Mouse (Mus musculus): Measurements from ENCODE around the gene Wdr89. TPM values are rescaled to one million over a fixed set of nuclear protein-coding genes. Genes with fewer than 3 reads are reported as not detected.

Gene Wdr89
- polyA plus RNA-seq, 1 experiment from 2014 or later, result 4.3 TPM

DNA sequence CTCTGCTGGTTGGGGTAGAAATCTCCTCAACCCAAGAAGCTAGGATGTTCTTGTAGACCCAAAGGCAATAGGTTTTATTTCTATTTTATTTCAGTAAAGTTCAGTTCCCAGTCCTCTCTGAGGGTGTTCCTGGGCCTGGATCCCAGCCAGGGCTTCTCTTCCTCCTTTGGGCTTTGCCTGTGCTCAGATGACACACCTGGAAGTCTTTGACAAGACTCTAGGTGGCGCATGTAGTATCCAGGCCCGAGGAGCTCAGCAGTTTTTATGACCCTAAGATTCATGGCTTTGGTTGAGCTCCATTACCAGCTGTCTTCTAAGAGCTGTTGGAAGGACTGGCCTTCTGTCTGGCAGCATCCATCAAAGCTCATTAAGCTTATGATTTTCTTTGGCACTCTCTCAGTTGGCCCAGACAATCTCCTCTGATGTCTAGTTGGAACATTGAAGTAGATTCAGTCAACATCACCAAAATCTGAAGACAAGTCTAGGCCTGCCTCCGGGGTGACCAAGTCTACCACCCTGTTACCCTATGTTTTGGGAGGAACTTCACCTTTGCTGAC lies 2.5 kb upstream of the Wdr89 start:
- 61% methylated on average over 3 of the region's 3 CpGs for WGBS
- H3K36me3 ChIP-seq (ENCODE audit: control insufficient read depth, insufficient read depth), result no peaks in the 10 kb centered on the region
- H3K4me2 ChIP-seq (replicated peaks; ENCODE audit: low read depth), result no peak overlapping the region
- no peaks in the 10 kb centered on the region for H3K27me3 ChIP-seq (replicated peaks; ENCODE audit: control insufficient read depth, insufficient read depth, low read length)
- H3K4me3 ChIP-seq (ENCODE audit: low read depth, low read length), result no peak overlapping the region
- no peak overlapping the region for H3K27ac ChIP-seq (ENCODE audit: low read depth, low read length)
- H3K4me1 ChIP-seq (replicated peaks; ENCODE audit: control insufficient read depth, insufficient read depth, low read length), result no peaks in the 10 kb centered on the region; the same call in 1 of the 2 replicates
- ATAC-seq, result no peak
- H3K9ac ChIP-seq (ENCODE audit: low read depth, low read length), result no peak overlapping the region
- no peaks in the 10 kb centered on the region for H3K9me3 ChIP-seq (ENCODE audit: control insufficient read depth)
- peak; percentile 71 for TF ChIP-seq CTCF (IDR thresholded peaks at IDR 0.05; ENCODE audit: low read depth)

DNA sequence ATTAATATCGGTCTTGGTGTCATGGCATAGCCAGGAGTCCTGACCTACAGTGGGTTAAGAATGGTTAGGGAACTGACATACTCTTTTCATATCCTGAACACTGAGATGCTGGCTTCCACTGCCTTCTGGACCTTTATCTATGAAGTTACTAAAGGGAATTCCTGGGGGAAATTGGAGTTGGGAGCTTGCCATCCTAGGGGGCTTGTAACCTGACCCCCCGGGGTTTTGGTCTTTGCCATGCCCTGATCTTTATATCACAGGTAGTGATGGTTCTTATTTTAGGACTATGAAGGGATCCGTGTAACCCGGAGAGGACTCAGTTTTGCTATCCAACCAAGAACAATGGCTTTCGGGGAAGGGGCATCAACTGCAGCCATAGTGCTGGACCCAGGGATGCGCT lies 1.3 kb upstream of the Wdr89 start:
- no peaks in the 10 kb centered on the region for H3K36me3 ChIP-seq (ENCODE audit: control insufficient read depth, insufficient read depth)
- peak overlapping the region; percentile 96; the same call in 1 of the 2 replicates for H3K27ac ChIP-seq (ENCODE audit: low read depth, low read length)
- H3K4me2 ChIP-seq (replicated peaks; ENCODE audit: low read depth), result peak overlapping the region; percentile 75
- WGBS, result 89% methylated on average over 6 of the region's 6 CpGs
- H3K4me1 ChIP-seq (replicated peaks; ENCODE audit: control insufficient read depth, insufficient read depth, low read length), result no peaks in the 10 kb centered on the region; the same call in 1 of the 2 replicates
- no peak for TF ChIP-seq CTCF (IDR thresholded peaks at IDR 0.05; ENCODE audit: low read depth)
- no peaks in the 10 kb centered on the region for H3K27me3 ChIP-seq (replicated peaks; ENCODE audit: control insufficient read depth, insufficient read depth, low read length)
- ATAC-seq, result no peak
- H3K4me3 ChIP-seq (ENCODE audit: low read depth, low read length), result peak overlapping the region; percentile 66
- H3K9me3 ChIP-seq (ENCODE audit: control insufficient read depth), result no peaks in the 10 kb centered on the region
- H3K9ac ChIP-seq (ENCODE audit: low read depth, low read length), result no peak overlapping the region; the same call in 1 of the 2 replicates

DNA sequence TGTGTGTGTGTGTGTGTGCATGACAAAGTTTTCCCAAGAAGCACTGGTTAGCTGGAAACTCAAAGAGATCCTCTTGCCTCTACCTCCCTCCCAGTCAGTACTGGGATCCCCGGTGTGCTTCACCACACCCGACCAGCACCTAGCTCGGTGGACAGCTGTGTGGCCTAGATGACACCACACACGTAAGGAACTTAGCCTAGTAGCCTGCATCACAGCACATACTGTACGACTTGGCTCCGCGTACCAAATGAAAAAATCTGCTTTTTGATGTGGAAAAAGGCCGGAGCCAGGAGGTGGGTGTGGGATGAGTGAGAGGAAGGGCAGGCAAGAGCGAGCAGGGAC lies 450 bp downstream of the Wdr89 start:
- Histone ChIP-seq H3K9me3 (ENCODE audit: control insufficient read depth) (no peaks in the 10 kb centered on the region), H3K27me3 (replicated peaks; ENCODE audit: control insufficient read depth, insufficient read depth, low read length) (no peaks in the 10 kb centered on the region), H3K4me1 (replicated peaks; ENCODE audit: control insufficient read depth, insufficient read depth, low read length) (no peaks in the 10 kb centered on the region; the same call in 1 of the 2 replicates), H3K27ac (ENCODE audit: low read depth, low read length) (peak overlapping the region; percentile 96), H3K4me2 (replicated peaks; ENCODE audit: low read depth) (peak overlapping the region; percentile 88), H3K36me3 (ENCODE audit: control insufficient read depth, insufficient read depth) (no peaks in the 10 kb centered on the region), H3K9ac (ENCODE audit: low read depth, low read length) (peak overlapping the region; percentile 52), H3K4me3 (ENCODE audit: low read depth, low read length) (peak overlapping the region; percentile 66)
- ATAC-seq, result peak; percentile 7; the same call in 1 of the 2 replicates
- TF ChIP-seq CTCF (IDR thresholded peaks at IDR 0.05; ENCODE audit: low read depth), result no peak
- WGBS, result under 1% methylated on average over 9 of the region's 9 CpGs

DNA sequence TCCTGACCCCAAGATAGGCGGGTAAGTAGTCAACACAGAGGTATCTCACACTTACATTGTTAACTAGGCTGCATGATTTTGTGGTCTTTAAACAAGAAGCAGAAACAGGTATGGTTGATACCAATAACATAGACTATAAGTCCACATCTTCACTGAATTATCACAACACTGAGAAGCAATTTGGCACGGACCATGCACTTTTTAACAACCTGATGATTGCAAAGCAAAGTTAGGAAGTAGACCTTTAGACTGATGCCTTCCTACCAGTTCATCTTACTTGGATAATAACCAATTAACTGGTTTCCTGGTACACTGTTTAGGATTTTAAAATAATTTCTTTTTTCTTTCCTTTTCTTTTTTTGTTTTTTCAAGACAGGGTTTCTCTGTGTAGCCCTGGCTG lies 1.1 kb downstream of the Wdr89 start:
- no peak for ATAC-seq
- no peaks in the 10 kb centered on the region; the same call in 1 of the 2 replicates for H3K4me1 ChIP-seq (replicated peaks; ENCODE audit: control insufficient read depth, insufficient read depth, low read length)
- H3K4me2 ChIP-seq (replicated peaks; ENCODE audit: low read depth), result no peak overlapping the region
- no peak overlapping the region for H3K27ac ChIP-seq (ENCODE audit: low read depth, low read length)
- no peaks in the 10 kb centered on the region for H3K36me3 ChIP-seq (ENCODE audit: control insufficient read depth, insufficient read depth)
- no peak overlapping the region for H3K4me3 ChIP-seq (ENCODE audit: low read depth, low read length)
- no peak overlapping the region for H3K9ac ChIP-seq (ENCODE audit: low read depth, low read length)
- no peaks in the 10 kb centered on the region for H3K9me3 ChIP-seq (ENCODE audit: control insufficient read depth)
- no peaks in the 10 kb centered on the region for H3K27me3 ChIP-seq (replicated peaks; ENCODE audit: control insufficient read depth, insufficient read depth, low read length)
- no peak for TF ChIP-seq CTCF (IDR thresholded peaks at IDR 0.05; ENCODE audit: low read depth)
- 74% methylated on average over 2 of the region's 2 CpGs for WGBS

DNA sequence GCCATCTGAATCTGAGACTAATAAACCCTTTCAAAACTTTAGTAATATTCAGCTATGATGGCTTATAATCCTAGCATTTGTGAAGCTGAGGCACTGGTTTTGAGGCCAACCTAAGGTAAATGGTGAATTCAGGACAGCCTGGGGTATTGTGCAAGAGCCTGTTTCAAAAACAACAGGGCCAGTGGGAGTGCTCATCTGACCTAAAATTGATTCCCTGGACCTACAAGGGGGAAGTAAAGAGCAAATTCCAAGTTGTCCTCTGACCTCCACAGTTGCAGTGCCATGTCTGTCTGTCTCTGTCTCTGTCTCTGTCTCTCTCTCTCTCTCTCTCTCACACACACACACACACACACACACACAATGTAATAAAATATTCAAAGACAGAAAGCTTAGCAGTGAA lies 2.4 kb downstream of the Wdr89 start:
- Histone ChIP-seq H3K4me1 (replicated peaks; ENCODE audit: control insufficient read depth, insufficient read depth, low read length) (no peaks in the 10 kb centered on the region; the same call in 1 of the 2 replicates), H3K27me3 (replicated peaks; ENCODE audit: control insufficient read depth, insufficient read depth, low read length) (no peaks in the 10 kb centered on the region), H3K9ac (ENCODE audit: low read depth, low read length) (no peak overlapping the region), H3K9me3 (ENCODE audit: control insufficient read depth) (no peaks in the 10 kb centered on the region), H3K27ac (ENCODE audit: low read depth, low read length) (no peak overlapping the region), H3K4me2 (replicated peaks; ENCODE audit: low read depth) (no peak overlapping the region), H3K4me3 (ENCODE audit: low read depth, low read length) (no peak overlapping the region), H3K36me3 (ENCODE audit: control insufficient read depth, insufficient read depth) (no peaks in the 10 kb centered on the region)
- TF ChIP-seq CTCF (IDR thresholded peaks at IDR 0.05; ENCODE audit: low read depth), result no peak
- ATAC-seq, result no peak

DNA sequence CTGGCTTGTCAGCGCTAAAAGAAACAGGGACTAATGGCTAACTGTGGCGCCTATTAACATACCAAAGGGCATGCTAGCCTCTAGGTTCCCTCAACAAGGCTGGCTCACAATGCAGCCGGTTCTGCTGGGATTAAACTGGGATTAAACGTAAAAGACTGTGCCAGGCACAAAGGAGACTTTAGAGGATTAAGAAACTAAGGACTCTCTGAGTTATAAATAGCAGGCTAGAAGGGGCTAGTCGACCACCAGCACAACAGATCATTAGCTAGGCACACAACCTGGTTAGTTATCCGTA lies 4.9 kb downstream of the Wdr89 start:
- no peak for TF ChIP-seq CTCF (IDR thresholded peaks at IDR 0.05; ENCODE audit: low read depth)
- H3K9ac ChIP-seq (ENCODE audit: low read depth, low read length), result no peak overlapping the region
- H3K4me2 ChIP-seq (replicated peaks; ENCODE audit: low read depth), result no peak overlapping the region
- H3K4me3 ChIP-seq (ENCODE audit: low read depth, low read length), result no peak overlapping the region
- no peak overlapping the region for H3K27ac ChIP-seq (ENCODE audit: low read depth, low read length)
- H3K36me3 ChIP-seq (ENCODE audit: control insufficient read depth, insufficient read depth), result no peaks in the 10 kb centered on the region
- 55% methylated on average over 6 of the region's 6 CpGs for WGBS
- ATAC-seq, result no peak
- H3K4me1 ChIP-seq (replicated peaks; ENCODE audit: control insufficient read depth, insufficient read depth, low read length), result no peaks in the 10 kb centered on the region; the same call in 1 of the 2 replicates
- no peaks in the 10 kb centered on the region for H3K9me3 ChIP-seq (ENCODE audit: control insufficient read depth)
- no peaks in the 10 kb centered on the region for H3K27me3 ChIP-seq (replicated peaks; ENCODE audit: control insufficient read depth, insufficient read depth, low read length)

Data from intestine, postnatal 0 days (tissue).